Mouse (Mus musculus): ENCODE data around the gene Gm5741. TPM values are rescaled to one million over a fixed set of nuclear protein-coding genes. Genes with fewer than 3 reads are reported as not detected.

The Gm5741 gene
- total RNA-seq, 2 experiments from 2014 or later = not detected

DNA sequence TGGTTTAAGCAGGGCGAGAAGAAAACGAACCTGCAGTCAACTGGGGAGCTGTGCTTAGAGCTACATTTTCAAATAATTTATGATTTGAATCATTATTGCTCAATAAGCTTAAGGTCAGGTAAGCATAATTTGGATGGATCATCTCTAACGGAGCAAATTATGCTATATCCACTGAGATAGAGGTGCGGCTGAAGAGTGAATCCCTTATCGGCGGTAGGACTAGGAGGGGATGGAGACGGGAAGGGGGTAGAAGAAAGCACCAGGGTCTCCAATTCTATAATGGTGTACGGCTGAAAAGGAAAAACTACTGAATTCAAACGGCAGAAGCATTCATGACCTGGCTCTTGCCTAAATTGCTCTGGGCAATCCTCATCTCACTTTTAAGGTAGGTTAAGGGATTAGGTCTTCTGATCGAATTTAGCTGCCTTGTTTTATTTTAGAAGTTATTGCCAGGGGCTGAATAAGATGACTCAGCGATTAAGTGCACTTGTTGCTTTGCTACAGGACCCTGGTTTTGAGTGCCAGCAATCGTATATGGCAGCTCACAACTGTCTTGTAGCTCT is 32.5 kb downstream of the Gm5741 start:
- H3K4me3 ChIP-seq = peak overlapping the region; percentile 75
- TF ChIP-seq CTCF (conservative IDR thresholded peaks at IDR 0.05) = no peak
- DNase-seq (ENCODE audit: low spot score in 2 of 2) = no peak
- H3K27ac ChIP-seq = peak overlapping the region; percentile 99

DNA sequence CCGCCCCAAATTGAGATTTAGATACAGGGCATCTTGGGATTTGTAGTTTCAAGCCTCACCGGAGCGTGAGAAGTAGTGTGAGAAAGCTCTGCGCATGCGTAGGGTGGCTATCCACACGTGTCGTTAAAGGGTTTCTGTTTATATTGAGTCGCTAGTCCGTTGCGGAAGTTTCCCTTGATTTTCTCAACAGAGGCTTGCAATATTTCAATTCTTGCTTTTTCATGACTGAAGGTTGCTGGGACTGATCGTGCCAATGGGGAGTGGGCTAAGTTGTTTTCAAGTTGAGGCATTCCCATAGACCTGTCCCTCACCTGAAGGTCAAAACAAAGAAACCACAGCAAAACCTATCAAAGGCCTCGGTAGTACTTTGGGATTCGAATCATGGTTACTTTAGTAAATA is 33.0 kb downstream of the Gm5741 start:
- H3K4me3 ChIP-seq = peak overlapping the region; percentile 75

DNA sequence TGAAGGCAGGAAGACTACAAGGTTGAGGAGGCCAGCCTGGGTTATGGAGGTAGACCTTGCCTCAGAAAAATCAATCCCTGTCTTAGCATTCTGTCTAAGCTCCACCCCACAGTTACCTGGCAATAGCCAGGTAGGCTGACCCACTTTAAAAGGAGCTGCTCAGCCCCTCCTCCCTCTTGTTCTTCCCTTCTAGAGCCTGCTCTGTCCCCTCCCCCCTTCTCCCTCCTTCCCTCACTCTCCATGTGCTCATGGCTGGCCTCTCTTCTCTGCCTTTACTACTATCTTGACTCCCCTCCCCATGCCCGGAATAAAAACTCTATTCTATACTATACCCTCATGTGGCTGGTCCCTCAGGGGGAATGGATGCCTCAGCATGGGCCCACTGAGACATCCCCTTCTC is 33.9 kb downstream of the Gm5741 start:
- no peak for TF ChIP-seq CTCF (conservative IDR thresholded peaks at IDR 0.05)
- no peak for DNase-seq (ENCODE audit: low spot score in 2 of 2)
- no peak overlapping the region for H3K27ac ChIP-seq
- H3K4me3 ChIP-seq = no peak overlapping the region

More for the DNA sequence above, 33.0 kb downstream of the Gm5741 start:
- H3K27ac ChIP-seq = peak overlapping the region; percentile 99
- peak; percentile 63 to 70 for DNase-seq (ENCODE audit: low spot score in 2 of 2)
- no peak for TF ChIP-seq CTCF (conservative IDR thresholded peaks at IDR 0.05)

DNA sequence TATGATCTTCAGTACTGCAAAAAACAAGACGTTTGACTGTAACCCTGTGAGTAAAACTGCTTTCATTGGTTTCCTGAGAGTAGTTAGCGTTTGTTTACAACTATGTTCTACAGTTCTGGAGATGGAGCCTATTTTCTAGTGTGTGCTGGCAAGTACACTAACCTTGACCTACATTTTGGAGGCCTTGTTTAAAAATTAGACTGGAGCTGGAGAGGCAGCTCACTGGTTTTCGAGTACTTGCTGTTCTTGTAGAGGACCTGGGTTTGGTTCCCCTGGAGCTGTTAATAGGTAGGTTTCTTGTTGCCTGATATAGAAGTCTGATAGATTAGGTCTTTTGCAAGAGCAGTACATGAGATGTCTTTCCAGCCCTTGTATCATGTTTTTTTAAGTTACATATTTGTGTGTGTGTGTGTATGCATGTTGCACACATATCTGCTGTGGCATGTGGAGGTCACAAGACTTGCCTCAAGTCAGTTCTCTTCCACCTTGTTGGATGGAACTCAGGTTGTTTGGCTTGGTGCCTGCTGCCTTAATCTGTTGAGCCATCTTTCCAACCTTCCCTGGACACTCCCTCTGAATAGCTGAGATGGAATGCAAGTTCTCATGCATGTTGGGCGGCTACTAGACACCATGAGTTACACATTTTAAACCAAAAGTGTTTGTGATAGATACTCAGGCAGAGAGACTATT is 35.0 kb downstream of the Gm5741 start:
- DNase-seq (ENCODE audit: low spot score in 2 of 2) = no peak
- H3K4me3 ChIP-seq = no peak overlapping the region
- no peak for TF ChIP-seq CTCF (conservative IDR thresholded peaks at IDR 0.05)
- no peak overlapping the region for H3K27ac ChIP-seq

DNA sequence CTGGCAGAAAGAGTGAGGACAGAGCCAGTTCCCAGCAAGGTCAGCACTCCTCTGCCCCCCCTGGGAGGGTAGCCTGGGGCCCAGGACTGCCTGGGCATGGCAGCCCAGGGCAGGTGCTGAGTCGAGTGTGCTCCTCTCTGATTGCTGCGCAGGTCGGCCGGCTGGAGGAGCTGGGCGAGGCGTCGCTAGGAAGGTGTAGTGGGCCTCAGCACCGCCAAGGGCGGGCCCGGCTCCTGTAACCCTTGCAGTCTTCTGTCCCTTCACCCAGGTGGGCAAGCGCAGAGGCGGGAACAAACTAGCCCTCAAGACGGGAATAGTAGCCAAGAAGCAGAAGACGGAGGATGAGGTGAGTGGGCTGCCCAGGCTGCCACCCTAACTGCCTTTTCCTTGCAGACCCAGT is 38.5 kb downstream of the Gm5741 start:
- Histone ChIP-seq H3K27ac (0 out of 2 replicates have a peak overlapping the region, but pooled peaks have one; percentile 46), H3K4me3 (peak overlapping the region; percentile 98; the same call in 1 of the 2 replicates)
- no peak for DNase-seq (ENCODE audit: low spot score in 2 of 2)
- no peak for TF ChIP-seq CTCF (conservative IDR thresholded peaks at IDR 0.05)

DNA sequence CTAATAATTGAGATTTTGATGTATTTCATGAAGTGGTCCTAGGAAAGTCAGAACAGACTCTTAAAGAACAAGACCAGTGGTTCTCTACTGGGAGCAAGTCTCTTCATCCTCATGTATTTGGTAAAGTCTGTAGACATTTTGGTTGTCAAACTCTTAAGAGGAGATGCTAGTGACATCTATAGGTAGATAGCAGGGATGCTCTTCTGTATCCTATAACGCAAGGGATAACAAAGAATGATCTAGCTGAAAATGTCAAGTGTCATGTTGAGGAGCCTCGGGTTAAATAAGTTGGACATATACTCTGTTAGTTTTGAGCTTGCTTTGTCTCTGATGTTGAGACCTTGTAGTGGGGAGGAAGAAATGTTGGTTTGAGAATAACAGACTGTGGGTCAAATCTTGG is 39.9 kb downstream of the Gm5741 start:
- peak overlapping the region; percentile 99 for H3K27ac ChIP-seq
- no peak for DNase-seq (ENCODE audit: low spot score in 2 of 2)

DNA sequence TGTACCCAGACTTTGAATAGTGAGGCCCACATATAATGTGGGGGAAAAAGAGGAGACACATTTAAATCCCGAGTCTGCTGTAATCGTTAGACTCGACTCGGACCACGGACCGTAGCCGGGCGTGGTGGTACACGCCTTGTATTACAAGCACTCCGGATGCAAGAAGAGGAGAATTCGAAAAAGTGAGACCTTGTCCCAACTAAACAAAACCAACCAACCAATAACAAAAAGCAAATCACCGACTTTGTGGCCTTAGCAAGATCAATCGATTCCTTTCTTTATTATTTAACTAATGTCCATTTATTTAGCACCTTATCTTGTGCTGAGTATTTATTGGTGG is 40.3 kb downstream of the Gm5741 start:
- Histone ChIP-seq H3K27ac (peak overlapping the region; percentile 99), H3K4me3 (peak overlapping the region; percentile 98)
- DNase-seq (ENCODE audit: low spot score in 2 of 2) = no peak
- TF ChIP-seq CTCF (conservative IDR thresholded peaks at IDR 0.05) = no peak

More for the DNA sequence above, 39.9 kb downstream of the Gm5741 start:
- TF ChIP-seq CTCF (conservative IDR thresholded peaks at IDR 0.05) = peak; percentile 51
- peak overlapping the region; percentile 98 for H3K4me3 ChIP-seq

DNA sequence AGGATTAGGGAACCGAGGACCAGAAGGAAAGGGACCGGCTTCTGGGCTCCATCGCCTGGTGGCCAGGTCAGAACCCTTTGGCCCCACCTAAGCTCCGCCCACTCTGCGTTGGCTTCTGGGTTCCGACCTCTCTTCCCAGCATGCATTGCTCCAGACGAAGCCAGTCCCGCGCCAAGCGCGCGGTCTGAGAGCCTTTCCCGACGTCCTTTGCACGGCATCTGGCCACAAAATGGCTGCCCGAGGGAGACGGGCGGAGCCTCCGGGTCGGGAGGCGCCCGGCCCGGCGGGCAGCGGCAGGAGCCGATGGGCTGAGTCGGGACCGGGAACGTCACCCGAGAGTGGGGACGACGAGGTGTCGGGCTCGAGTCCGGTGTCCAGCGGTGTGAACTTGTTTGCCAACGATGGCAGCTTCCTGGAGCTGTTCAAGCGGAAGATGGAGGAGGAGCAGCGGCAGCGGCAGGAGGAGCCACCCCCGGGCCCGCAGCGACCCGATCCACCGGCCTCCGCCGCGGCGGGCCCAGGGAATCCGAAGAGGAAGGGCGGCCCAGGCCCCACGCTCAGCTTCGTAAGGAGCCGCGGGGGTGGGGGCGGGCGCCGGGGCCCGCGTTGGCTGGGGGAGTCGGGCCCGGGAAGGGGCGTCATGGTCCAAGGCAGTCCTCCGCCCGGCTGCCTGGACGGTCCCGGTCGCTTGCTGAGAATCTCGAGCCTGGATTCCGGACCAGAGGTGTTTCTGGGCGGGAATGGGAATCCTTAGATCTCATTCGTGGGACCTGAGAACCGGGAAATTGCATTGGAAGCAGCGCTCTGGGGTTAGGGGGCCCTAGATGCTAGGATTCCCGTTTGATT is 40.9 kb downstream of the Gm5741 start, which contains the start of gene Trir:
TSS of gene Trir (plus strand) at position 154 of the 846 bp plus-strand sequence.
- Histone ChIP-seq H3K27ac (peak within 1 kb of the TSS; percentile 99), H3K4me3 (peak within 1 kb of the TSS; percentile 98)
- 0 out of 2 replicates have a peak, but pooled peaks have one; percentile 12 for TF ChIP-seq CTCF (conservative IDR thresholded peaks at IDR 0.05)
- DNase-seq (ENCODE audit: low spot score in 2 of 2) = peak; percentile 95 to 97

DNA sequence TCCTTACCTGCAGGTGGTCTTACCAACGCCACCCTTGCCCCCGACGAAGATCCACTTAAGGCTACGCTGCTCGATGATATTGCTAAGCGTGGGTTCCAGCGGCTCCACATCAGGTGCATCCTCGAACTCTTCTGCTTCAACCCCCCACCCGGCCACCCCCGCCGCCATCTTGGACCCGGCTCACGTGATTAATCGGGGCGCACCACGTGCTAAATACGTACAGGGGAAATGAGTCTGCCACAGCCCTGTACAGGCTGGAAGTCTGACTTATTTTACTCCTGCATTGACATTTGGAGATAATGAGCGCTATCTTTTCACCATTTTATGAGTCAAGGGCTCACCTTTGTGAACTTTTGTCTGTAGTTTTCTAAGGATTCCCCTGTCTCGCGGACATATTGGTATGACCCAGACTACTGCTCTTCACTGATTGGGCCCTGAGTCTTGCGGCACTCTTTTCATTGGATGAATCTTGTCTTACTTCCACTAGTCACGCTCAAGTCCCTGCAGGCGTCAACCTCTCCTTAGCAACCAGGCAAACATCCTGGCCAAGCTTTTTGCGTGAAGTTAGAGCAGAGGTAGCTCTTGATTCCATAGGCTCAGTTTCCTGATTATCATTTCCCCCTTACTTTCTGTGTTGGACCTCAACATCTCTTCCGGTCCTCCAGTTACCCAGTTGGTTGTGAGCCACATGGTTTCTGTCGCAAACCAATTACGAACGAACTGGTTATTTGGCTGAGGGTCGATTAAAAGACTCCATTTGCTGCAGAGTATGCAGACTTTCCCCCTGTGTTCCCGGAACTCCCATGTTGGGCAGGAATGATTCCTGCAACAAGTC is 42.5 kb downstream of the Gm5741 start, which contains the start of gene Asna1:
TSS of gene Asna1 (minus strand) at position 184 of the 835 bp plus-strand sequence.
- no peak for TF ChIP-seq CTCF (conservative IDR thresholded peaks at IDR 0.05)
- DNase-seq (ENCODE audit: low spot score in 2 of 2) = peak; percentile 71 to 92
- Histone ChIP-seq H3K27ac (peak within 1 kb of the TSS; percentile 99), H3K4me3 (peak within 1 kb of the TSS; percentile 98)

DNA sequence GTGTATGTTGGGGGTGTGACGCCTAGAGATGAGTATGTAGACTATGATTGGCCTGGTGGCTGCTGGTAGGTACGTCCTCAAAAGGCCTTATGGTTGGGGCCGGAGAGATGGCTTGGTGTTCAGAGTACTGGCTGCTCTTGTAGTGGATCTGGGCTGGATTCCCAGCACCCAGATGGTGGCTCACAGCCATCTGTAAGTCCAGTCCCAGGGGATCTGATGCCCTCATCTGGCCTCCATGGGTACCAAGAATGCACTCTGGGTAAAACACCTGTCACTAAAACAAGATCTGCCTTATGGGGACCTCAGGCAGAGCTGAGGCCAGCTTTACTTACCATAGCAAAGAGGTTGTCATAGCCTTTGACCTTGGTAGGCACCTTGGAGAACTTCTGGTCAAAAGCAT is 43.9 kb downstream of the Gm5741 start:
- TF ChIP-seq CTCF (conservative IDR thresholded peaks at IDR 0.05) = no peak
- DNase-seq (ENCODE audit: low spot score in 2 of 2) = no peak
- Histone ChIP-seq H3K4me3 (peak overlapping the region; percentile 98), H3K27ac (no peak overlapping the region)

DNA sequence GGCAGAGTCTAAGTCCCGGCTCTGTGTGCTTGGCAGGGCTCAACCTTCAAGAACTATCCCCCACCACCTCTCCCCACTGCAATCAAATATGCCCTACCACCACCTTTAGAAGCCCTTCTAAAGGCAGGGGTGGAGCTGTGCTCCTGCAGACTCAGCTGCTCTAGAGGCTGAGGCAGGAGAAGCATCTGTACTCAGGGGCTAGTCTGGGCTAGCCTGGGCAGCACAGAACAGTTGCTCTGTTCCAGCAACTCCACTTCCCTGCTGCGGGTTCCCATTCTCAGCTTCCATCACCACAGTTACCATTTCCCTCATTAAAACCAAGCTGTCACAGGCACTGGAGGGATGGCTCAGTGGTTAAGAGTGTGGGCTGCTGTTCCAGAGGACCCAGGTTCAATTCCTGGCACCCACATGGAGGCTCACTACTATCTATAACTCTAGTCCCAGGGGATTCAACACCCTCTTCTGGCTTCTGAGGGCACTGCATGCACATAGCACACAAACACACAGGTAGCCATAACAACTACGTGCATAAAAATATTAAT is 46.2 kb downstream of the Gm5741 start:
- no peak overlapping the region for H3K4me3 ChIP-seq
- DNase-seq (ENCODE audit: low spot score in 2 of 2) = no peak
- H3K27ac ChIP-seq = no peak overlapping the region
- peak; percentile 35; the same call in 1 of the 2 replicates for TF ChIP-seq CTCF (conservative IDR thresholded peaks at IDR 0.05)

Small RNA genes lying within 50 kb of the gene (microRNA-seq; reads per million reads assigned to microRNA genes)
- 0.18 to 0.32 reads per million in 2 experiments for gene Gm23388
- gene Mir7070 = 2.6 reads per million in 2 experiments

Other genes starting within 250 kb of the Gm5741 start
- gene Dand5, start 245.2 kb downstream of the Gm5741 start, total RNA-seq (2021) = 10 to 100 TPM; 11.9 TPM
- 10 to 100 TPM; 23.3 to 26.1 TPM for gene Gadd45gip1, start 236.5 kb downstream of the Gm5741 start, total RNA-seq (2021)
- gene Rad23a, start 227.3 kb downstream of the Gm5741 start, total RNA-seq (2021) = 10 to 100 TPM; 63.4 to 75.9 TPM
- 100 to 1,000 TPM; 457 to 504 TPM for gene Calr, start 221.0 kb downstream of the Gm5741 start, total RNA-seq (2021)
- 10 to 100 TPM; 49.7 to 58.0 TPM for gene Farsa, start 211.0 kb downstream of the Gm5741 start, total RNA-seq (2021)
- gene Syce2, start 195.9 kb downstream of the Gm5741 start, total RNA-seq (2021) = 10 to 100 TPM; 17.6 to 19.8 TPM
- 10 to 100 TPM; 37.5 to 41.2 TPM for gene Gcdh, start 174.1 kb downstream of the Gm5741 start, total RNA-seq (2021)
- not detected for gene Klf1, start 166.1 kb downstream of the Gm5741 start, total RNA-seq (2021)
- 1 to 10 TPM; 3.9 to 5.7 TPM for gene Dnase2a, start 159.4 kb downstream of the Gm5741 start, total RNA-seq (2021)
- gene Mast1, start 130.6 kb downstream of the Gm5741 start, total RNA-seq (2021) = 10 to 100 TPM; 78.9 to 85.5 TPM
- gene Rtbdn, start 121.0 kb downstream of the Gm5741 start, total RNA-seq (2021) = 1 to 10 TPM; 1.1 TPM
- not detected for gene Gm49661, start 98.5 kb downstream of the Gm5741 start, total RNA-seq (2021)
- gene Prdx2, start 98.4 kb downstream of the Gm5741 start, total RNA-seq (2021) = 100 to 1,000 TPM; 323 to 345 TPM
- gene Rnaseh2a, start 98.2 kb downstream of the Gm5741 start, total RNA-seq (2021) = 10 to 100 TPM; 43.0 to 46.9 TPM
- 10 to 100 TPM; 57.7 to 63.0 TPM for gene Junb, start 89.3 kb downstream of the Gm5741 start, total RNA-seq (2021)
- 1 to 10 TPM; 9.2 to 10.0 TPM for gene Hook2, start 77.4 kb downstream of the Gm5741 start, total RNA-seq (2021)
- not detected for gene Best2, start 53.5 kb downstream of the Gm5741 start, total RNA-seq (2021)
- gene Asna1, start 42.7 kb downstream of the Gm5741 start, total RNA-seq (2021) = 100 to 1,000 TPM; 119 to 122 TPM
- 100 to 1,000 TPM; 125 to 136 TPM for gene Trir, start 41.2 kb downstream of the Gm5741 start, total RNA-seq (2021)
- 100 to 1,000 TPM; 170 to 175 TPM for gene Tnpo2, start 31.1 kb downstream of the Gm5741 start, total RNA-seq (2021)
- gene Fbxw9, start 7.9 kb downstream of the Gm5741 start, total RNA-seq (2021) = 10 to 100 TPM; 22.6 to 23.5 TPM
- 10 to 100 TPM; 63.4 to 70.6 TPM for gene Dhps, start 3.8 kb upstream of the Gm5741 start, total RNA-seq (2021)
- 10 to 100 TPM; 60.8 to 66.3 TPM for gene Wdr83os, start 12.8 kb upstream of the Gm5741 start, total RNA-seq (2021)
- 10 to 100 TPM; 26.7 to 29.0 TPM for gene Wdr83, start 13.3 kb upstream of the Gm5741 start, total RNA-seq (2021)
- gene Man2b1, start 15.3 kb upstream of the Gm5741 start, total RNA-seq (2021) = 10 to 100 TPM; 32.9 to 37.5 TPM
- gene Zfp791, start 55.1 kb upstream of the Gm5741 start, total RNA-seq (2021) = 1 to 10 TPM; 7.8 to 8.6 TPM
- not detected for gene Cks1brt, start 83.9 kb upstream of the Gm5741 start, total RNA-seq (2021)
- not detected for gene Olfr371, start 158.0 kb upstream of the Gm5741 start, total RNA-seq (2021)
- gene Orc6, start 231.7 kb upstream of the Gm5741 start, total RNA-seq (2021) = 10 to 100 TPM; 30.4 to 30.6 TPM
- 100 to 1,000 TPM; 127 TPM for gene Vps35, start 231.8 kb upstream of the Gm5741 start, total RNA-seq (2021)

Data from layer of hippocampus, adult 2 months (tissue).